Mouse (Mus musculus) splenic B cell, adult 2 months (primary cell): Measurements from ENCODE around the gene B3gnt3.
"Not testable (repeated sequence)": the region's sequence is repeated elsewhere in the genome, so short reads cannot be mapped to it uniquely, and the experiment has no call there.

Experiments
- DNase-seq: peaks from one replicate; pipeline ENCODE4 v3.0.0-alpha.2; 2011; ENCODE audit warnings: low read depth, low spot score
- H3K27me3 ChIP-seq: 2 replicates; pipeline ENCODE4 v1.6.1; 2012; ENCODE audit warnings: mild to moderate bottlenecking, low read length, moderate library complexity, mixed read lengths; ENCODE audit not compliant: control insufficient read depth, poor library complexity, insufficient read depth, severe bottlenecking
- H3K36me3 ChIP-seq: 2 replicates; pipeline ENCODE4 v1.6.1; 2012; ENCODE audit warnings: mild to moderate bottlenecking, low read length, moderate library complexity, mixed read lengths; ENCODE audit not compliant: control insufficient read depth, poor library complexity, insufficient read depth, severe bottlenecking

Gene B3gnt3

GRCm38 (mm10) chr8:71701414-71702086 is at the start of gene B3gnt3:
Gene B3gnt3 (minus strand): TSS chr8:71701789.
- Histone ChIP-seq H3K36me3 (no peaks in the 10 kb centered on the region), H3K27me3 (no peaks in the 10 kb centered on the region)
- DNase-seq: no peak

GRCm38 (mm10) chr8:71749321-71750075 is 47.9 kb upstream of the B3gnt3 start:
- not testable (repeated sequence) for H3K36me3 ChIP-seq, H3K27me3 ChIP-seq, DNase-seq

- DNase-seq, H3K36me3 ChIP-seq, H3K27me3 ChIP-seq: not testable (repeated sequence)
These were observed 45.5 kb upstream of the B3gnt3 start for GRCm38 (mm10) chr8:71747082-71747481.

- no peak for DNase-seq
- Histone ChIP-seq H3K27me3 (no peaks in the 10 kb centered on the region), H3K36me3 (no peaks in the 10 kb centered on the region)
These were observed 43.7 kb upstream of the B3gnt3 start for GRCm38 (mm10) chr8:71745322-71745721.

- Histone ChIP-seq H3K36me3 (no peaks in the 10 kb centered on the region), H3K27me3 (no peaks in the 10 kb centered on the region; the same call in 1 of the 2 replicates)
- no peak for DNase-seq
These were observed 41.2 kb upstream of the B3gnt3 start for GRCm38 (mm10) chr8:71742783-71743182.

GRCm38 (mm10) chr8:71741687-71742114 is 40.1 kb upstream of the B3gnt3 start:
- no peaks in the 10 kb centered on the region for H3K36me3 ChIP-seq
- DNase-seq: no peak
- H3K27me3 ChIP-seq: no peaks in the 10 kb centered on the region; the same call in 1 of the 2 replicates

- no peak for DNase-seq
- no peaks in the 10 kb centered on the region; the same call in 1 of the 2 replicates for H3K27me3 ChIP-seq
- H3K36me3 ChIP-seq: no peaks in the 10 kb centered on the region
These were observed 39.6 kb upstream of the B3gnt3 start for GRCm38 (mm10) chr8:71741226-71741625.

- H3K27me3 ChIP-seq, H3K36me3 ChIP-seq, DNase-seq: not testable (repeated sequence)
These were observed 36.7 kb upstream of the B3gnt3 start for GRCm38 (mm10) chr8:71738316-71738715.

- Histone ChIP-seq H3K27me3 (no peaks in the 10 kb centered on the region), H3K36me3 (no peaks in the 10 kb centered on the region)
- peak; percentile 86 for DNase-seq
These were observed 30.2 kb upstream of the B3gnt3 start for GRCm38 (mm10) chr8:71731652-71732230.

- no peaks in the 10 kb centered on the region for H3K36me3 ChIP-seq
- H3K27me3 ChIP-seq: no peaks in the 10 kb centered on the region
- DNase-seq: peak; percentile 49
These were observed 27.4 kb upstream of the B3gnt3 start for GRCm38 (mm10) chr8:71728826-71729620.

- DNase-seq: peak; percentile 30
- H3K36me3 ChIP-seq: no peaks in the 10 kb centered on the region
- H3K27me3 ChIP-seq: no peaks in the 10 kb centered on the region
These were observed 26.7 kb upstream of the B3gnt3 start for GRCm38 (mm10) chr8:71728240-71728785.

- Histone ChIP-seq H3K27me3 (no peaks in the 10 kb centered on the region), H3K36me3 (peaks cover 7% of the 10 kb centered on the region; the same call in 1 of the 2 replicates)
- peak; percentile 93 for DNase-seq
These were observed 23.7 kb upstream of the B3gnt3 start, which contains the start of gene Fcho1 for GRCm38 (mm10) chr8:71725122-71725924. Gene Fcho1 (minus strand): TSS chr8:71725716.

GRCm38 (mm10) chr8:71724389-71724788 is 22.8 kb upstream of the B3gnt3 start:
- peaks cover 8% of the 10 kb centered on the region for H3K36me3 ChIP-seq
- DNase-seq: no peak
- no peaks in the 10 kb centered on the region for H3K27me3 ChIP-seq
